Mouse (Mus musculus) ES-E14 (cell line): Measurements from ENCODE around the gene Evi5. TPM values are rescaled to one million over a fixed set of nuclear protein-coding genes. Genes with fewer than 3 reads are reported as not detected.

Source experiments
- DNase-seq: peaks from one replicate; pipeline ENCODE4 v3.0.0-alpha.2; 2013; ENCODE audit warnings: low read depth, low spot score
- H3K27ac ChIP-seq: 2 replicates; pipeline ENCODE4 v1.5.1; 2012; ENCODE audit warnings: low read depth, mild to moderate bottlenecking, low read length, moderate library complexity, mixed read lengths; ENCODE audit not compliant: poor library complexity, insufficient read depth, severe bottlenecking
- H3K36me3 ChIP-seq: 2 replicates; pipeline ENCODE4 v1.6.1; 2012; ENCODE audit warnings: mild to moderate bottlenecking, low read length, moderate library complexity, mixed read lengths; ENCODE audit not compliant: control insufficient read depth, poor library complexity, insufficient read depth, severe bottlenecking
- H3K4me1 ChIP-seq, 2 experiments: fragments of 150-350 bp in 1 of 2; sonication (generic) in 1 of 2; 2 replicates each; pipeline ENCODE4 v1.6.1; 2012; ENCODE audit warnings: low read length in 2 of 2, mild to moderate bottlenecking in 1 of 2, mixed read lengths in 1 of 2; ENCODE audit not compliant: control insufficient read depth in 2 of 2, insufficient read depth in 2 of 2, poor library complexity in 1 of 2
- H3K4me3 ChIP-seq, 2 experiments: fragments of 150-350 bp in 1 of 2; sonication (generic) in 1 of 2; 2 replicates each; pipeline ENCODE4 v1.5.1; 2012; ENCODE audit warnings: low read length in 2 of 2, low read depth in 1 of 2, mild to moderate bottlenecking in 1 of 2, mixed read lengths in 1 of 2; ENCODE audit not compliant: insufficient read depth in 1 of 2, poor library complexity in 1 of 2, severe bottlenecking in 1 of 2
- H3K9ac ChIP-seq: 2 replicates; pipeline ENCODE4 v1.6.1; 2012; ENCODE audit warnings: low read depth, mild to moderate bottlenecking, low read length, mixed read lengths; ENCODE audit not compliant: poor library complexity, insufficient read depth, severe bottlenecking
- H3K9me3 ChIP-seq: fragments of 150-350 bp; sonication (generic); 2 replicates; pipeline ENCODE4 v1.6.1; 2012; ENCODE audit warnings: low read depth, mild to moderate bottlenecking, low read length; ENCODE audit not compliant: control insufficient read depth, insufficient read depth
- CHD2 ChIP-seq: IDR thresholded peaks from 2 replicates; pipeline ENCODE4 v1.6.1; 2014; ENCODE audit warnings: mild to moderate bottlenecking, low read depth, low read length, inconsistent platforms
- HCFC1 ChIP-seq: IDR thresholded peaks from 2 replicates; pipeline ENCODE4 v1.6.1; 2012; ENCODE audit warnings: low read length, inconsistent platforms, borderline replicate concordance; ENCODE audit not compliant: insufficient read depth
- MAFK ChIP-seq: IDR thresholded peaks from 2 replicates; pipeline ENCODE4 v1.6.1; 2014; ENCODE audit warnings: mild to moderate bottlenecking, low read depth, low read length, inconsistent platforms; ENCODE audit not compliant: insufficient read depth
- ZC3H11A ChIP-seq: IDR thresholded peaks from 2 replicates; pipeline ENCODE4 v1.6.1; 2012; ENCODE audit warnings: low read depth, mild to moderate bottlenecking, inconsistent platforms, low read length, borderline replicate concordance
- ZNF384 ChIP-seq: IDR thresholded peaks from 2 replicates; pipeline ENCODE4 v1.6.1; 2012; ENCODE audit warnings: low read depth, low read length, inconsistent platforms
- in situ Hi-C, 2 experiments: fragments of 600-800 bp; cut with MboI; formaldehyde crosslinking; loops; one replicate each; pipeline ENCODE4 v1.15.1; 2025; ENCODE audit warnings: low sequenced_read_pairs in 2 of 2, inconsistent platforms in 1 of 2; ENCODE audit not compliant: unreplicated experiment in 2 of 2
- total RNA-seq: library from RNA; depleted of rRNA; stranded (reverse); fragments of 300-350 nt; gene quantifications from 2 replicates; pipeline ENCODE4 v1.2.3, GENCODE M21; 2012

Gene Evi5
- total RNA-seq, 1 experiment, result 35.8 TPM

DNA sequence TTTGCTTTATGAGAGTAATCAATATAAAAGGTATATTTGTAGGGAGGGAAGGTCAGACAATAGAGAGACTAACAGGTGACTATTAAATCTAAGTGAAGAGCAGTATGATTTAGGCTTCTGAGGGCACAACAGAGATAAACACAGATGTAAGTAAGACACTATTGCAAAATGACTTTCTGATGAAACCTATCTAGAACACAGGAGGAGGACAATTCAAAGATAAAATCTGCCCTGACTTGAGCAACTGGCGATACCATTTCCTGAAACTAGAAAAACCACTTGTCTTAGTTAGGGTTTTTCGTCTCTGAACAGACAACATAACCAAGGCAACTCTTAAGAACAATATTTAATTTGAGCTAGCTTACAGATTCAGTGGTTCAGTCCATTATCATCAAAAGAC, 19.4 kb downstream of the Evi5 start:
- in situ Hi-C loops, result no loop called here
- H3K27ac ChIP-seq, result no peak overlapping the region
- no peak for TF ChIP-seq ZNF384
- TF ChIP-seq CHD2, result no peak
- no peak for TF ChIP-seq HCFC1
- no peak for TF ChIP-seq ZC3H11A
- TF ChIP-seq MAFK, result no peak

GRCm38 (mm10) chr5:107854556-107854955, 20.4 kb downstream of the Evi5 start:
- Histone ChIP-seq H3K9me3 (no peaks in the 10 kb centered on the region), H3K27ac (no peak overlapping the region), H3K36me3 (no peaks in the 10 kb centered on the region), H3K4me1 (peaks cover 0 to 2% of the 10 kb centered on the region in 2 experiments; a peak in 1 of 4 replicates), H3K4me3 (no peak overlapping the region), H3K9ac (no peak overlapping the region)
- no peak for TF ChIP-seq ZC3H11A
- TF ChIP-seq HCFC1, result no peak
- no peak for TF ChIP-seq ZNF384
- no peak for TF ChIP-seq CHD2
- TF ChIP-seq MAFK, result no peak
- DNase-seq, result no peak
- in situ Hi-C loops, result no loop called here

More for the DNA sequence above, 19.4 kb downstream of the Evi5 start:
- Histone ChIP-seq H3K9me3 (no peaks in the 10 kb centered on the region), H3K4me3 (no peak overlapping the region), H3K4me1 (peaks cover 0 to 2% of the 10 kb centered on the region in 2 experiments; a peak in 1 of 4 replicates), H3K36me3 (no peaks in the 10 kb centered on the region), H3K9ac (no peak overlapping the region)
- no peak for DNase-seq

- in situ Hi-C loops, result no loop called here
- Histone ChIP-seq H3K9me3 (no peaks in the 10 kb centered on the region), H3K36me3 (no peaks in the 10 kb centered on the region), H3K27ac (no peak overlapping the region), H3K4me1 (peaks cover 0 to 2% of the 10 kb centered on the region in 2 experiments; a peak in 1 of 4 replicates), H3K9ac (no peak overlapping the region), H3K4me3 (no peak overlapping the region)
- no peak for DNase-seq
- TF ChIP-seq ZNF384 (no peak), MAFK (no peak), HCFC1 (no peak), ZC3H11A (no peak), CHD2 (no peak)
These were observed 21.1 kb downstream of the Evi5 start for GRCm38 (mm10) chr5:107853807-107854206.

- TF ChIP-seq CHD2, result no peak
- no peak for TF ChIP-seq ZC3H11A
- TF ChIP-seq ZNF384, result no peak
- TF ChIP-seq MAFK, result peak; percentile 100
- no peak for TF ChIP-seq HCFC1
- Histone ChIP-seq H3K9ac (no peak overlapping the region), H3K4me1 (no peaks in the 10 kb centered on the region; a peak in 1 of 4 replicates), H3K27ac (no peak overlapping the region), H3K9me3 (no peaks in the 10 kb centered on the region), H3K4me3 (no peak overlapping the region), H3K36me3 (no peaks in the 10 kb centered on the region)
- DNase-seq, result no peak
- in situ Hi-C loops, result no loop called here
These were observed 25.9 kb downstream of the Evi5 start for GRCm38 (mm10) chr5:107848964-107849363.

DNA sequence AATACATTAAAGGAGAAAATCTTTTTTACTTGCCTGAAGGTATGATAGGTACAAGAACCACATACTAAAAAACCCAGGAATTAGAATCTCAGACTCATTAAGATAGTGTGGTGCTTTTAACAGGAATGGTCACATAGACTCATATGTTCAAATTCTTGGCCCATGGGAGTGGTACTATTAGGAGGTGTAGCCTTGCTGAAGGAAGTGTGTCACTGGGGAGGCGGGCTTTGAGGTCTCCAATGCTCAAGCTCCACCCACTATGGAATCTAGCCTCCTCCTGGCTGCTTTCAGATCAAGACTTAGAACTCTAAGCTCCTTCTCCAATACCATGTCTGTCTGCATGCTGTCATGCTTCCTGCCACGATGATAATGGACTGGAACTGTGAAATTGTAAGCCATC, 27.1 kb downstream of the Evi5 start:
- no peak overlapping the region for H3K4me3 ChIP-seq

More for the DNA sequence above, 27.1 kb downstream of the Evi5 start:
- no peaks in the 10 kb centered on the region for H3K4me1 ChIP-seq
- no peak for DNase-seq
- in situ Hi-C loops, result no loop called here
- H3K36me3 ChIP-seq, result no peaks in the 10 kb centered on the region
- no peak for TF ChIP-seq HCFC1
- no peak for TF ChIP-seq MAFK
- TF ChIP-seq ZC3H11A, result no peak
- H3K27ac ChIP-seq, result no peak overlapping the region
- no peaks in the 10 kb centered on the region for H3K9me3 ChIP-seq
- no peak overlapping the region for H3K9ac ChIP-seq
